Mouse (Mus musculus): ENCODE measurements around the gene Mvp. TPM values are rescaled to one million over a fixed set of nuclear protein-coding genes. Genes with fewer than 3 reads are reported as not detected.

Gene Mvp
- total RNA-seq, 2 experiments from 2014 or later = 27.5 to 40.9 TPM

GRCm38 (mm10) chr7:127020031-127020430, 5.6 kb upstream of the Mvp start:
- no peak for DNase-seq (ENCODE audit: low spot score)

- DNase-seq (ENCODE audit: low spot score) = no peak
Measured at GRCm38 (mm10) chr7:127019306-127019960, 5.0 kb upstream of the Mvp start.

GRCm38 (mm10) chr7:127018416-127019305, 4.2 kb upstream of the Mvp start:
- DNase-seq (ENCODE audit: low spot score) = no peak

DNA sequence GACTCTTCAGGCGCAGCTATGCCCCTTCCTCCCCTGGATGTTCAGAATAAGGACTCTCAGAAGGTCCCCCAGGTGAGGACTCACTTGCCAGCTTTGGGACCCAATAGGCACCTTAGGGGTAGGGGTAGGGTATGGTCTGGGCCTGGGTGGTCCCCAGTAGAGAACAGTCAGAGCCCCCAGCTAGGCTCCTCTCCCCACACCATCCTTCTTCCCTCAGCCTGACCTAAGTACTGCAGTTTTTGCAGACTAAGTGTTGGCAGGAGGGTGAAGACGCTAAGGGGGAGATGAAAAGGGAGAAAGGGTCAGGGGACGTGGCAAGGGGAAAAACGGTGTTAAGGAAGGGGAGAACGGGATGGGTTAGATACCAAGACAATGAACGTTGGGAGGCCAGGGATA, 3.5 kb upstream of the Mvp start:
- no peak for DNase-seq (ENCODE audit: low spot score)

DNA sequence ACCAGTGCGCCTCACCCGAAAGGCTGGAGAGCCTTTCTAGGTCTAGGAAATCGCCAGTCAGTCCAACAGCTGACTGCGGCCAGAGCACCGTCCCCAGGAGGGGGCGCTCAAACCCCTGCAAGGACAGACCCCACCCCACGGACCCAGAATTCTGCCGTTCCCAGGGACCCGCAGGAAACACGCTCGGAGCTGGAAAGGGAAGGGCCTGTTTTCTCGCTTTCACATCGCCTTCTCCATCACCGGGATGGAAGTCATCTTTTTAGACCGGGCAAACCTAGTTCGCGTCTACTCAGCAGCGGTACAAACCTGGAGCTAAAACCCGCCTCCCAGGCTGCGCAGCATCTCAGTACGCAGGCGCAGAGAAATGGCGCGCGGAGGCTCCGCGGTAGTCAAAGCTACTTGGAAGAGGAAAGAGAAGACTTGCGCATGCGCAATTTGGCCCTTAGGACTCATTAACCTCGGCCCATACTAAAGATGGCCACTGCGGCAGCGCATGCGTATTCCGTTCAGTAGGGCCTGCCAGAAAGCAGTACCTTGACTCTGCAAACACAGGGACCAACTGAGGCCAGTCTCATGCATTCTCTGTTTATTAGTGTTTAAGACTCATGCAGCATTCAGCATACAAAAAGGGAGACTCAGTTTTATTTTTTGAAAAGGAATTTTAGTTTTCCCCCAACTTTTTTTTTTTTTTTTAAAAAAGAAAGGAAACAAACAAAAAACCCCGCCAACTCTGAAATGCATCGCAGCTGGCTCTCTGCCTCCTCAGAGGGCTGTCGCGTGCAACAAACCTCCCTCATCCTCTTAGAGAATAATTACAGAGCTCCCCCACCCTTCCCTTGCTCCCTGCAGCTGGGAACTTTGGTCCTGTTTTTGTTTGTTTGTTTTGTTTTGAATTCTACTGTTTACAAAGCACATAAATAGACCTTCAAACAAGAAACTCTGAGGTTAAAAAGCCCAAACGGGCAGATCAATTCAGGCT, 2.8 kb upstream of the Mvp start, which contains the start of gene Pagr1a:
TSS of gene Pagr1a (minus strand) at position 382 of the 979 bp plus-strand sequence.
- DNase-seq (ENCODE audit: low spot score) = peak; percentile 97

DNA sequence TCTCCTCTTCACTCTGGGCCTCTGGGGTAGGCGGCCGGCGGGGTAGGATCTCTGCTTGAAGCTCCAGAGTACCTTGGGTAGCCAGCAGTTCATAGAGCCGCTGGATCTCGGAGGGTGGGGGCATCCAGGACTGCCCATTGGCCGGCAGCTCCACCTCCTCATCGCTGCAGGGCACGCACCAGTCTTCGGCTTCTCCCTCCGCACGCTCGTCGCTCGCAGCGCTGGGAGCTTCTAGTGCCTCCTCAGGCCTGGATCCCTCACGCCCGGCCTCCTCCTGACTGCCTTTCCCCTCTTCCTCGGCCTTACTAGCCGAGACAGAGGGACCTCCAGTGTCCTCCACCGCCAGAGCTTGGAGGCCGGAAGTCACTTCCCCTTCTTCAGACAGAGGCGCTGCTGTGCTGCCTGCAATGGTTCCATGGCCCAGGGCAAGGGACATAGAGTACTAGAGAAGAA, 2.1 kb upstream of the Mvp start:
- no peak for DNase-seq (ENCODE audit: low spot score)

GRCm38 (mm10) chr7:127016481-127016485, 1.9 kb upstream of the Mvp start, which contains the start of gene Pagr1b:
Pagr1b (minus strand) TSS chr7:127016484.
- no peak for DNase-seq (ENCODE audit: low spot score)

- DNase-seq (ENCODE audit: low spot score) = no peak
Measured at GRCm38 (mm10) chr7:127016081-127016480, 1.7 kb upstream of the Mvp start.

- no peak for DNase-seq (ENCODE audit: low spot score)
Measured at GRCm38 (mm10) chr7:127014993-127015392, 572 bp upstream of the Mvp start.

- no peak for DNase-seq (ENCODE audit: low spot score)
Measured at GRCm38 (mm10) chr7:127013385-127013784, 1.0 kb downstream of the Mvp start.

DNA sequence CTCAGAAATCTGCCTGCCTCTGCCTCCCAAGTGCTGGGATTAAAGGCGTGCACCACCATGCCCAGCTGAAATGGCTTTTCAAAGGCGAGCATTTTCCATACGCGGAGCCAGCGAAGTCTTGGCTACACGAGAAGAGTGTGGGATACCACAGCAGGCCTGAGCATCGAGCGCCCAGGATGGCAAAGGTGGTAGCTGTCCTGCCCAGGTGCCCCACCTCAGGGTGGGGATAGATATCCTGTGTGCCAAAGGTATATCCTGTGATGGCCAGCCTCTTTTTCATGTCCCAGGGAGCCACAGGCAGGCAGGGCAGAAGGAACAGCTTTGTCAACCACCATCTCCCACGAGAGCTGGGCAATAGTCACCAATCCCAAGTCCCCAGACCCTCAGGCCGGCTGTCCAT, 1.6 kb downstream of the Mvp start:
- no peak for DNase-seq (ENCODE audit: low spot score)

GRCm38 (mm10) chr7:127012374-127012773, 2.0 kb downstream of the Mvp start:
- no peak for DNase-seq (ENCODE audit: low spot score)

DNA sequence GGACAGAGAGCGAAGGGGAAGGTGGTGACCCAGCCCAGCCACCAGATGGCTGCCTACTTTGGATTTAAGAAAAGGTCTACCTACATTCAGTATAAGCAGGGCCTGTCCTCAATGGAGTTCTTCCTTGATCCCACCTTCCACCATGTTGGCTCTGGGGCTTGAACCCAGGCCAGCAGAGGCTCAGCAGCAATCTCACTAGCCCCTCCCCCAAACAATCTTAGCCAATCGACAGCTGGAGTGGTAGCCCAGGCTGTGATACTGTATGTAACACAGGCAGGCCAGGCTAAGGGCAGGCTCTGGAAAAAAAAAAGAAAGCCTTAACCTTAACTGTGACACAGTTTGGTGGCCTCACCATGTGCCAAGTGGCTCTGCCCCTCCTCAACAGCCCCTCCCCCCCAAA, 2.7 kb downstream of the Mvp start:
- no peak for DNase-seq (ENCODE audit: low spot score)

DNA sequence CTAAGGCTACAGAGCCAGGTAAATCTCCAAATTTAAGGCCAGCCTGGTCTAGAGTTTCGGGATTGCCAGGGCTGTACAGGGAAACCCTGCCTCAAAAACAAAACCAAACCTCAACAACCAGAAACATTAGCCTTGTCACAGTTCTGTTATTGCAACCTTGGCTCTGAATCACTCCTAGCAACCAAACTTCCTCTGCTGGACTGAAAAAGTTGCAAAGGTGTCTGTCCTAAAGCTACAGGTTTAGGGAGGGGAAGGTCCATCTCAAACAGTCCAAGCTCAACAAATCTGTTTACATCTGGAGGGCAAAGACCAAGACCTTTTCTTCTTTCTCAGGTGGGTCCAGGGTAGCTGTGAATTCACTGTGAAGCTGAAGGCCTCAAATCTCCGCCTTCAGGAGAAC, 3.4 kb downstream of the Mvp start:
- DNase-seq (ENCODE audit: low spot score) = no peak

GRCm38 (mm10) chr7:127009307-127010085, 4.9 kb downstream of the Mvp start:
- no peak for DNase-seq (ENCODE audit: low spot score)

DNA sequence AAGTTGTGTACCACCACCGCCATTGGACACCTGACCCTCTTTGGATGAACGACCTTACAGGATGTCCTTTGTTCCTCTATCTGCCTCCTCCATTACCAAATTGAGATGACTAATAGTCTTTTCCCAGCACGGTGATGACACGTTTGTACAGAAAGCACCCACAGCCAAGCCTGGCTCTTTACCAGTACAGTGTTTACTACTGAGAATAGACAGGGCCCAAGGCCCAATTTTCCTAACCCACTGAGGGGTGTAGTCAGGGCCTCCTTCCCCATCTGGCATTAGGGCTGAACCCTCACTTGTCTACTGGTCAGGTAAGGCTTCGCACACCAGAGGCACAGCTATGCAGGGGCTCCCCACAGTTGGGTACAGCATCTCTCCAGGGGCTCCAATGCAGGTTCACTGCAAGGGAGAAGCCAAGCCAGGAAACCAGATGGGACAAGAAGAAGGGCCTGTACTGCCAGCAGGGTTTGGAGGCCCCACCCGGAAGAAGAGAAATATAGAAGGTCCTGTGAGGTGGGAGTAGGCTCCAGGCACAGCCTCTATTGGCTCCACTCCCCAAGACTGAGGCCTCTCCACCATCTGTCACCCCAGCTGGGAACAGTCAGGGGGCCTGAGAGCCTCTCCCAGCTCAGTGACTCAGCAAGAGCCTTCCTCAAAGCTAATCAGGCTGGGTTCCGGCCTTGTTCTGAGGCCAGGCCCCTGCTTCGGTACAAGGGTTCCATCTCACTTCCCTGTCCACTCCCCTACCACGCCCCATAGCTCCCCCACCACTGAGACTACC, 6.0 kb downstream of the Mvp start:
- peak; percentile 70 for DNase-seq (ENCODE audit: low spot score)

GRCm38 (mm10) chr7:127007313-127008024, 7.0 kb downstream of the Mvp start:
- DNase-seq (ENCODE audit: low spot score) = no peak

- DNase-seq (ENCODE audit: low spot score) = no peak
Measured at GRCm38 (mm10) chr7:127004122-127004875, 10.1 kb downstream of the Mvp start.

- DNase-seq (ENCODE audit: low spot score) = no peak
Measured at GRCm38 (mm10) chr7:127003620-127004019, 10.8 kb downstream of the Mvp start.

All from gastrocnemius, adult 18-20 months (tissue).